Mouse (Mus musculus) brain, embryonic 14.5 days (tissue): Measurements from ENCODE around the gene Cry2.
"Not testable (repeated sequence)": the region's sequence is repeated elsewhere in the genome, so short reads cannot be mapped to it uniquely, and the experiment has no call there.

Experiments used
- CTCF ChIP-seq: fragments of 200-500 bp; IDR thresholded peaks from 2 replicates; pipeline ENCODE4 v1.5.1; 2012; ENCODE audit warnings: inconsistent platforms, mild to moderate bottlenecking, moderate library complexity, borderline replicate concordance; ENCODE audit not compliant: insufficient read depth, insufficient read length; ENCODE audit errors: extremely low read depth
- POLR2A ChIP-seq: fragments of 200-500 bp; IDR thresholded peaks from 2 replicates; pipeline ENCODE4 v1.6.1; 2012; ENCODE audit warnings: mild to moderate bottlenecking, inconsistent platforms, borderline replicate concordance; ENCODE audit not compliant: poor library complexity, insufficient read depth, insufficient read length, severe bottlenecking; ENCODE audit errors: extremely low read depth

DNA sequence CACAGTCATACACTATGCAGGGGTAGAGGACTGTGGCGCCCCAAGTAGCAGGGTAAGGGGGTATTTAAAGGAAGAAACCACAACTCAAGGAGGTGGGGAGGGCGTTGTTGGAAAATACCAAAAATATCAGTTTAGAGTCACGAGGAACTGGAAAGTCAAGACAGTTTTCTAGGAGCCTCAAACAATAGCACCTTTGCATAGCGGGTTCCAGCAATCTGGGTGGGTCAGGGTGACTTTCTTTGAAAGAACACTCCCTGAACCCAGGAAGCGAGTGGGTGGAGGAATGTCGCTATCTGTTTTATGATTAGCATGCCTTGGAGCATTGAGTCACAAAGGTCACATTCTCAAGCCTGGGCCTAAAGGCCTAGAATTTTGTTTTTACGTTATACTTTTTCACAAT lies 42.7 kb upstream of the Cry2 start:
- not testable (repeated sequence) for TF ChIP-seq CTCF, POLR2A
